Mouse (Mus musculus) subcutaneous adipose tissue, adult 2 months (tissue): Measurements from ENCODE around the gene Tmem51. TPM values are rescaled to one million over a fixed set of nuclear protein-coding genes. Genes with fewer than 3 reads are reported as not detected.

ENCODE experiments used
- polyA plus RNA-seq: library from polyadenylated mRNA; depleted of rRNA; stranded (reverse); fragments of >200 nt; gene quantifications from 2 replicates; pipeline ENCODE4 v1.2.3, GENCODE M21; 2012; ENCODE audit warnings: low replicate concordance; rRNA removed

Gene Tmem51
- 5.6 and 13.7 TPM in 2 replicates for polyA plus RNA-seq

DNA sequence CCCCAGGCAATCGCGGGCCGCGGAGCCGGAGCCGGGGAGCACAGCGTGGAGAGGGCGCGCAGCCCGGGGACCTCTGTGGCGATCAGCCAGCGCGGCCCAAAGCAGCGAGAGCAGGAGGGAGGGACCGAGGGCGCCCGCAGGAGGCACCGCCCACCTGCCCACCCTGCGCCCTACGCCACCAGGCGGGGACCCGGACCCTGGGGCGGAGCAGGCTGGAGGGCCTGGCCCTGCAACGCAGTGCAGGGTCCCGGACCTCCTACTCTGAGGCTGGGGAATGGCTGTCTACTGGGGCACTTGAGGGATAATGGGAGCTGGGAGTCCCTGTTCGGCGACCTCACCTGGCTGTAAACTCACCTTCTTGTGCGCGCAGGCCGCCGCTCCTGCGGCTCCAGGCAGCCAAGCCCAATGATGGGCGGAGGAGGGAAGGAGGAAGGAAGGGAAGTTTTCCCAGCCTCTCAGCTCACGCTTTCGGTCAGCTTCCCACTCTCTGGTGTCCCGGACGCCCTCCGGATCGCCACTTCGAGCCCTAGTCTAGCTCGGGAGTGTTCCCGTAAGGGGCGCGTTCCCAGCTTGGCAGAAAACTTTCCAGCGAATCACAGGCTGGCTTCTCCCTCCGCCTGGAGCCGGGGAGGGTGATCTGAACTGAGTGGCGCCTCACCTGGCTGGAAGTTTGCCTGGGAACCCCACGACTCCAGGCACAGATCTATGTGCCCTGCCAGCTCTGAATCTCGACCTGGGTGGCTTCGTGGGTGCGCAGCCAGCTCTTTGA is at the start of gene Tmem51:
Gene Tmem51 (minus strand): TSS at position 174 of the 769 bp plus-strand sequence.

DNA sequence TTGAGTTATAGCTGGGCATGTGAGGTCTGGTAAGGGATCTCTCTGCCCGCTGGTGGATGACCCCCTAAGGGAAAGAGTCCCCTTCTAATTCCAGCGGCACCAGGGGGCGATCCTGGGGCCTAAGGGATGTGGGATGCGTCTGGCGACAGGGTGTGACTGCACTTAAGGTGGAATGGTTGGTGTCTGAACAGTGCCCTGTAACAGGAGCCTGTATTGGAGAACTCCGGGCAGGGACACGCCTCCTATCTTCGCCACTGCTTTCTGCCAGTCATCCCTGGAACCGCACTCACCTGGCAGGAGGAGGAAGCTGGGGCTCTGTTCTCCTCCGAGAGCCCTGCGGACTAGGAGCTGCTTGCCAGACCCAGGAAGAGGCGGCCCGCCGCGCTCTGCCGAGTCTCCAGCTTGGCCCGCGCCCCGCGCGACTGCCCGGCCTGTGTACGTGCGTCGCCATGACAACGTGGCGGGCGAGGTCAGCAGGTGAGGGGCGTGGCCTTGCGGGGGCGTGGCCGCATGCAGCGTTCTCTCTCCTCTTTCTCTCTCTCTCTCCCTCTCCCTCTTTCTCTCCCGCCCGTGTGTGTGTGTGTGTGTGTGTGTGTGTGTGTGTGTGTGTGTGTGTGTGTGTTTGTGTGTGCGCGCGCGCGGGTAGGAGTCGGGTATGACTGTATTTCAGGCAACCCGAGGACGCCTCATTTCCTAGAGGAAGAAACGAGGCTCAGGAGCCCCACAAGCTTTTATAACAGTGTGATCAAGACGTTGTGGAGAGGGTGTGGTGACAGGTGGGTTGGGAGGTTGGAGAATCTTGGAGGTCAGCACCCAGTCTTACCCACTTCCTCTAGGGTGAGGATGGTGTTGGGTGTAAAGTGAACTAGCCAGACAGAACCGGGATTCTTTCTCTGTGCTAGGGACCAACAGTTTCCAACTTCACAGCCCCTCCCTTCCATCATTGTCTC is 69.2 kb downstream of the Tmem51 start, which contains the start of gene Fhad1:
Gene Fhad1 (minus strand): TSS at position 424 of the 950 bp plus-strand sequence.

Other genes starting within 250 kb of the Tmem51 start
- 0.14 TPM in 1 of 2 replicates, not detected in the other for gene Ctrc, start 237.9 kb downstream of the Tmem51 start, polyA plus RNA-seq
- gene Efhd2, start 209.4 kb downstream of the Tmem51 start, polyA plus RNA-seq = 47.2 and 70.3 TPM in 2 replicates
- gene Fhad1, start 69.2 kb downstream of the Tmem51 start, polyA plus RNA-seq = 0.19 TPM in 1 of 2 replicates, not detected in the other
- gene Kazn, start 155.1 kb upstream of the Tmem51 start, polyA plus RNA-seq = 8.5 and 26.2 TPM in 2 replicates